Mouse (Mus musculus): ENCODE data around the gene Rnf150.

DNA sequence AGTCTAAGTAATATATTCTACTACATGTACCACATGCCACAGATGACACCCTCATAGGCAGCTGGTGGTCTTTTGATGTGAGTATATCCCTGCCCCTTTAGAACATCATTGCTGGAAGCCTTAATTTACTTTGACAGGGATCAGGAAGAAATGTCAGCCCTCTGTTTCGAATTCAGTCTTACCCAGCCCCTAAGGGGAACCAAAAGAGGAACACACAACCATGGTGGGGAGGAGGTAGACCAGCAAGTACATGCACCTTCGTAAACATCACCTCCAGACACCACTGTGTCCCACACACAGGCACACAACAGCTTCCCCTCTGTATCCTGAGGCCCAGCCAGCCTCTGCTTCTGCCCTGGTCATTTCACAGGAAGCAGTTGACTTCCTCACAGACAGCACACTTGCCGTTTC lies 277.6 kb downstream of the Rnf150 start:
- TF ChIP-seq ZC3H11A (IDR thresholded peaks at IDR 0.05; ENCODE audit: borderline replicate concordance, low read depth, low read length), result no peak
- no peak for TF ChIP-seq HCFC1 (IDR thresholded peaks at IDR 0.05; ENCODE audit: borderline replicate concordance, insufficient read depth, low read length)
- no peak for TF ChIP-seq CHD2 (IDR thresholded peaks at IDR 0.05; ENCODE audit: low read depth, low read length)
